Mouse (Mus musculus) neural tube, embryonic 11.5 days (tissue): ENCODE measurements around the gene Pla2g5. TPM values are rescaled to one million over a fixed set of nuclear protein-coding genes. Genes with fewer than 3 reads are reported as not detected.

Source experiments
- ATAC-seq: fragments of 200-750 bp; cut with Nextera tagmentation; 2 replicates; pipeline ENCODE4 v1.8.0; 2017; ENCODE audit warnings: moderate number of reproducible peaks, mild to moderate bottlenecking, moderate TSS enrichment, moderate library complexity; ENCODE audit not compliant: insufficient read depth, low FRiP score, low TSS enrichment
- DNase-seq: peaks from one replicate; pipeline ENCODE4 v3.0.0-alpha.2; 2015; ENCODE audit warnings: low spot score
- H3K27ac ChIP-seq: fragments of 300-500 bp; sonication (generic); 2 replicates; pipeline ENCODE4 v1.5.1; 2014; ENCODE audit warnings: low read depth, mild to moderate bottlenecking, low read length
- H3K27me3 ChIP-seq: fragments of 300-500 bp; sonication (generic); 2 replicates; pipeline ENCODE4 v1.6.1; 2014; ENCODE audit warnings: mild to moderate bottlenecking, low read length, mixed read lengths; ENCODE audit not compliant: control insufficient read depth, insufficient read depth
- H3K36me3 ChIP-seq: fragments of 300-500 bp; sonication (generic); 2 replicates; pipeline ENCODE4 v1.6.1; 2014; ENCODE audit warnings: mild to moderate bottlenecking, low read length, moderate library complexity, mixed read lengths; ENCODE audit not compliant: control insufficient read depth, insufficient read depth
- H3K4me1 ChIP-seq: fragments of 300-500 bp; sonication (generic); 2 replicates; pipeline ENCODE4 v1.6.1; 2014; ENCODE audit warnings: low read length, mixed read lengths; ENCODE audit not compliant: control insufficient read depth, insufficient read depth
- H3K4me2 ChIP-seq: fragments of 300-500 bp; sonication (generic); 2 replicates; pipeline ENCODE4 v1.6.1; 2014; ENCODE audit warnings: low read depth, mild to moderate bottlenecking, moderate library complexity
- H3K4me3 ChIP-seq: fragments of 300-500 bp; sonication (generic); 2 replicates; pipeline ENCODE4 v1.5.1; 2014; ENCODE audit warnings: low read depth, low read length
- H3K9ac ChIP-seq: fragments of 300-500 bp; sonication (generic); 2 replicates; pipeline ENCODE4 v1.6.1; 2014; ENCODE audit warnings: mild to moderate bottlenecking, low read length
- H3K9me3 ChIP-seq: fragments of 300-500 bp; sonication (generic); 2 replicates; pipeline ENCODE4 v1.6.1; 2016; ENCODE audit warnings: low read length; ENCODE audit not compliant: control insufficient read depth
- WGBS: fragments of 180-500 bp; shearing (Covaris S2); extraction: QIAGEN DNeasy Blood & Tissue Kit; methylation state at CpG from one replicate; pipeline ENCODE4 v1.1.7; 2014; 5-methylcytosine and 5-hydroxymethylcytosine counted together
- polyA plus RNA-seq: library from polyadenylated mRNA; unstranded; fragments of >200 nt; fragmentation: Nextera tagmentation; extraction: Ambion mirVana; gene quantifications from 2 replicates; pipeline ENCODE4 v1.2.1, GENCODE M21; 2014

Gene Pla2g5
- polyA plus RNA-seq, 1 experiment from 2014 or later: not detected

GRCm38 (mm10) chr4:138865991-138866390 lies 2.7 kb upstream of the Pla2g5 start:
- Histone ChIP-seq H3K4me2 (no peak overlapping the region), H3K4me1 (no peaks in the 10 kb centered on the region), H3K36me3 (no peaks in the 10 kb centered on the region), H3K9me3 (no peaks in the 10 kb centered on the region), H3K9ac (no peak overlapping the region), H3K4me3 (no peak overlapping the region), H3K27me3 (no peaks in the 10 kb centered on the region), H3K27ac (no peak overlapping the region)
- DNase-seq (no peak), ATAC-seq (no peak)
- 78% methylated on average over 6 of the region's 6 CpGs for WGBS

- Histone ChIP-seq H3K4me3 (no peak overlapping the region), H3K9ac (no peak overlapping the region), H3K27ac (no peak overlapping the region), H3K36me3 (no peaks in the 10 kb centered on the region), H3K27me3 (no peaks in the 10 kb centered on the region), H3K4me2 (no peak overlapping the region), H3K9me3 (no peaks in the 10 kb centered on the region), H3K4me1 (no peaks in the 10 kb centered on the region)
- DNase-seq (no peak), ATAC-seq (no peak)
- WGBS: 28% methylated on average over 5 of the region's 5 CpGs
Observed at GRCm38 (mm10) chr4:138865092-138865491, 1.8 kb upstream of the Pla2g5 start.

- peak overlapping the region; percentile 19; the same call in 1 of the 2 replicates for H3K4me3 ChIP-seq
- peak; percentile 91 for DNase-seq
- H3K27ac ChIP-seq: no peak overlapping the region
- H3K27me3 ChIP-seq: no peaks in the 10 kb centered on the region
- no peaks in the 10 kb centered on the region for H3K9me3 ChIP-seq
- H3K4me2 ChIP-seq: peak overlapping the region; percentile 33
- H3K9ac ChIP-seq: peak overlapping the region; percentile 43; the same call in 1 of the 2 replicates
- no peaks in the 10 kb centered on the region for H3K36me3 ChIP-seq
- peak; percentile 60; the same call in 1 of the 2 replicates for ATAC-seq
- H3K4me1 ChIP-seq: no peaks in the 10 kb centered on the region
- WGBS: 5% methylated on average over 13 of the region's 13 CpGs
Observed at GRCm38 (mm10) chr4:138859728-138860127, 3.6 kb downstream of the Pla2g5 start.

GRCm38 (mm10) chr4:138859245-138859644 lies 4.0 kb downstream of the Pla2g5 start:
- Histone ChIP-seq H3K36me3 (no peaks in the 10 kb centered on the region), H3K4me1 (no peaks in the 10 kb centered on the region), H3K4me3 (peak overlapping the region; percentile 19; the same call in 1 of the 2 replicates), H3K27me3 (no peaks in the 10 kb centered on the region), H3K4me2 (peak overlapping the region; percentile 33), H3K9me3 (no peaks in the 10 kb centered on the region), H3K27ac (no peak overlapping the region), H3K9ac (peak overlapping the region; percentile 43; the same call in 1 of the 2 replicates)
- DNase-seq (peak; percentile 70), ATAC-seq (no peak; the same call in 1 of the 2 replicates)
- 22% methylated on average over 9 of the region's 9 CpGs for WGBS

- Histone ChIP-seq H3K4me1 (no peaks in the 10 kb centered on the region), H3K4me2 (no peak overlapping the region), H3K9ac (no peak overlapping the region), H3K27me3 (no peaks in the 10 kb centered on the region), H3K27ac (no peak overlapping the region), H3K36me3 (no peaks in the 10 kb centered on the region), H3K4me3 (no peak overlapping the region), H3K9me3 (no peaks in the 10 kb centered on the region)
- no peak for DNase-seq
- no peak for ATAC-seq
- 86% methylated on average over 15 of the region's 15 CpGs for WGBS
Observed at GRCm38 (mm10) chr4:138858446-138858845, 4.8 kb downstream of the Pla2g5 start.

- 91% methylated on average over 10 of the region's 10 CpGs for WGBS
- Histone ChIP-seq H3K36me3 (no peaks in the 10 kb centered on the region), H3K27me3 (no peaks in the 10 kb centered on the region), H3K9me3 (no peaks in the 10 kb centered on the region), H3K9ac (no peak overlapping the region), H3K4me2 (no peak overlapping the region), H3K27ac (no peak overlapping the region), H3K4me1 (no peaks in the 10 kb centered on the region), H3K4me3 (no peak overlapping the region)
- no peak for DNase-seq
- ATAC-seq: no peak
Observed at GRCm38 (mm10) chr4:138857576-138857975, 5.7 kb downstream of the Pla2g5 start.

GRCm38 (mm10) chr4:138856491-138856890 lies 6.8 kb downstream of the Pla2g5 start:
- no peak overlapping the region for H3K27ac ChIP-seq
- H3K36me3 ChIP-seq: no peaks in the 10 kb centered on the region
- WGBS: 29% methylated on average over 7 of the region's 7 CpGs
- H3K4me2 ChIP-seq: no peak overlapping the region
- no peak overlapping the region for H3K9ac ChIP-seq
- DNase-seq (peak; percentile 79), ATAC-seq (no peak)
- H3K27me3 ChIP-seq: no peaks in the 10 kb centered on the region
- H3K4me1 ChIP-seq: no peaks in the 10 kb centered on the region
- no peak overlapping the region for H3K4me3 ChIP-seq
- H3K9me3 ChIP-seq: no peaks in the 10 kb centered on the region

GRCm38 (mm10) chr4:138855092-138855632 lies 8.1 kb downstream of the Pla2g5 start:
- no peaks in the 10 kb centered on the region for H3K36me3 ChIP-seq
- no peak overlapping the region for H3K4me2 ChIP-seq
- H3K4me1 ChIP-seq: no peaks in the 10 kb centered on the region
- DNase-seq (no peak), ATAC-seq (no peak)
- H3K9ac ChIP-seq: no peak overlapping the region
- H3K4me3 ChIP-seq: no peak overlapping the region
- no peaks in the 10 kb centered on the region for H3K9me3 ChIP-seq
- no peaks in the 10 kb centered on the region for H3K27me3 ChIP-seq
- WGBS: 95% methylated on average over 9 of the region's 9 CpGs
- no peak overlapping the region for H3K27ac ChIP-seq

GRCm38 (mm10) chr4:138852961-138853360 lies 10.3 kb downstream of the Pla2g5 start:
- no peak overlapping the region for H3K9ac ChIP-seq
- no peak overlapping the region for H3K4me3 ChIP-seq
- no peak overlapping the region for H3K27ac ChIP-seq
- no peaks in the 10 kb centered on the region for H3K27me3 ChIP-seq
- no peaks in the 10 kb centered on the region for H3K36me3 ChIP-seq
- H3K9me3 ChIP-seq: no peaks in the 10 kb centered on the region
- WGBS: 77% methylated on average over 6 of the region's 6 CpGs
- DNase-seq (no peak), ATAC-seq (no peak)
- H3K4me1 ChIP-seq: no peaks in the 10 kb centered on the region
- H3K4me2 ChIP-seq: no peak overlapping the region
